Mouse (Mus musculus) E14TG2a.4 (cell line): ENCODE measurements at regions not wholly inside any gene's neighbourhood (a gene's known extent, or its start where the extent isn't known, plus 50 kb on each side); places are given as distances from the start of the nearest gene placed in this dataset.

Source experiments
- CTCF ChIP-seq: conservative IDR thresholded peaks from 2 replicates; pipeline ENCODE4 v1.5.1; 2014; ENCODE audit warnings: low read length
- POU5F1 ChIP-seq: IDR thresholded peaks from 2 replicates; pipeline ENCODE4 v1.6.1; 2014; ENCODE audit warnings: low read length, borderline replicate concordance

DNA sequence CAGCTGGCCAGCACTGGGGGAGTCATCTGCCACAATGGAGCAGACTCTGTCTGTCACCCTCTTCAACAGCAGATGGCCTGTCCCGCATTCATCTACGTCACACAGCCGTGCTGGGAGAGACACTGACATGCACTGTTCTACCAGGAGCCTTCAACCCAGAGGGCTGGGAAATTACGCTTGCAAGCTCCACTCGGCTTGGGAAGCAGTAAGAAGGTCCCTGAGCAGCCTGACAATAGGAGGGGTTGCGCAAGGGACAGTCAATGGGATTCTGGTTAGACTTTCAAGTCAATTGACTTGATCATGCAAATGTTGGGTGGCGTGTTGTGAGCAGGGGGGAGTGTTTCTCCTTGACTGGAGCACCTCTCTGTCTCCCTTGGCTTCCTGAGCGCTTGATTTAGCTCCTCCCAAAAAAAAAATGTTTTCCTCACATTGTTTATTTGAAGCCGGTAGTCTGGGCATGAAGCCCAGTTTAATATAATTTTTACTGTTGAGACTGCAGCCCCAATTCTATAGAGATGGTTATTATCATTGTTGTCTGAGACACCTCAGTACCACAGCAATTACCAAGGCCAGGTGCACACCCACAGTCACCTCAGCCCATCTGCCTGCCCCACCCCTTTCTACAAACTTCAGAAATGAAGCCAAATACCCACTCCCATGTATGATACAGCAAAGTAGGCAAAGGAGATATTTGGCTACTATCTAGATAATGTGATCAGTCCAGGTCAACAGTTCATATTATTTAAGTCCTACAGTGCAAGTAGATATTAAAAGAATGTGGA is 99.9 kb upstream of the Klf3 start:
- TF ChIP-seq CTCF (no peak), POU5F1 (no peak)
